Mouse (Mus musculus) myocyte (in vitro differentiated cells): Measurements from ENCODE around the gene Mad2l2. TPM values are rescaled to one million over a fixed set of nuclear protein-coding genes. Genes with fewer than 3 reads are reported as not detected.

ENCODE experiments used
- H3K27me3 ChIP-seq: one replicate; pipeline ENCODE4 v1.6.1; 2011; ENCODE audit not compliant: control insufficient read depth, insufficient read depth, insufficient read length
- H3K36me3 ChIP-seq: one replicate; pipeline ENCODE4 v1.6.1; 2011; ENCODE audit not compliant: control insufficient read depth, insufficient read depth
- H3K4me2 ChIP-seq: one replicate; pipeline ENCODE4 v1.6.1; 2011; ENCODE audit warnings: low read depth, control low read depth
- H3K4me3 ChIP-seq: one replicate; pipeline ENCODE4 v1.5.1; 2011; ENCODE audit warnings: mild to moderate bottlenecking, control low read depth, moderate library complexity
- H3K79me2 ChIP-seq: one replicate; pipeline ENCODE4 v1.6.1; 2011; ENCODE audit not compliant: control insufficient read depth, insufficient read depth
- H3ac ChIP-seq: one replicate; pipeline ENCODE4 v1.6.1; 2011; ENCODE audit not compliant: control insufficient read depth, insufficient read length
- CEBPB ChIP-seq: IDR thresholded peaks from 2 replicates; pipeline ENCODE4 v1.6.1; 2011; ENCODE audit warnings: mild to moderate bottlenecking, moderate library complexity; ENCODE audit not compliant: poor library complexity, insufficient read depth, severe bottlenecking
- E2F4 ChIP-seq: IDR thresholded peaks from one replicate; pipeline ENCODE4 v1.6.1; 2011; ENCODE audit warnings: mild to moderate bottlenecking, control low read depth, moderate library complexity; ENCODE audit not compliant: insufficient read depth
- MAX ChIP-seq: IDR thresholded peaks from one replicate; pipeline ENCODE4 v1.6.1; 2011; ENCODE audit warnings: low read depth, mild to moderate bottlenecking, control low read depth
- MYOD1 ChIP-seq, 3 experiments: IDR thresholded peaks; one replicate each; pipeline ENCODE4 v1.6.1; 2011; ENCODE audit warnings: control low read depth in 2 of 3, low read depth in 2 of 3, mild to moderate bottlenecking in 2 of 3, moderate library complexity in 1 of 3; ENCODE audit not compliant: insufficient read length in 2 of 3, control insufficient read depth in 1 of 3
- MYOG ChIP-seq, 3 experiments: IDR thresholded peaks; one replicate each; pipeline ENCODE4 v1.6.1; 2011; ENCODE audit warnings: control low read depth in 2 of 3, low read depth in 2 of 3, mild to moderate bottlenecking in 2 of 3; ENCODE audit not compliant: insufficient read length in 2 of 3, control insufficient read depth in 1 of 3, insufficient read depth in 1 of 3
- POLR2A ChIP-seq: IDR thresholded peaks from one replicate; pipeline ENCODE4 v1.6.1; 2011; ENCODE audit warnings: low read depth, mild to moderate bottlenecking, control low read depth, moderate library complexity; ENCODE audit not compliant: insufficient read length
- POLR2AphosphoS2 ChIP-seq: IDR thresholded peaks from one replicate; pipeline ENCODE4 v1.6.1; 2011; ENCODE audit warnings: low read depth, control low read depth; ENCODE audit not compliant: insufficient read length
- REST ChIP-seq: IDR thresholded peaks from one replicate; pipeline ENCODE4 v1.6.1; 2011; ENCODE audit warnings: mild to moderate bottlenecking, control low read depth, moderate library complexity; ENCODE audit not compliant: insufficient read depth, insufficient read length
- SRF ChIP-seq: IDR thresholded peaks from one replicate; pipeline ENCODE4 v1.6.1; 2011; ENCODE audit warnings: low read depth; ENCODE audit not compliant: control insufficient read depth, insufficient read length
- TCF12 ChIP-seq: IDR thresholded peaks from one replicate; pipeline ENCODE4 v1.6.1; 2011; ENCODE audit warnings: mild to moderate bottlenecking, control low read depth; ENCODE audit not compliant: poor library complexity, insufficient read depth, severe bottlenecking
- TCF3 ChIP-seq: IDR thresholded peaks from one replicate; pipeline ENCODE4 v1.6.1; 2011; ENCODE audit warnings: low read depth, control low read depth; ENCODE audit not compliant: insufficient read length
- USF1 ChIP-seq: IDR thresholded peaks from one replicate; pipeline ENCODE4 v1.6.1; 2011; ENCODE audit warnings: low read depth, mild to moderate bottlenecking, control low read depth, moderate library complexity
- polyA plus RNA-seq: library from polyadenylated mRNA; unstranded; fragments of >200 nt; fragmentation: generic; extraction: Trizol; gene quantifications from one replicate; pipeline ENCODE4 v1.2.1, GENCODE M21; 2012; ENCODE audit warnings: missing spikeins

The Mad2l2 gene
- polyA plus RNA-seq, 1 experiment = 31.0 TPM

- TF ChIP-seq MYOD1 (IDR thresholded peaks at IDR 0.05; ENCODE audit: control insufficient read depth in 1 of 3, insufficient read length in 2 of 3, low read depth in 2 of 3) (no peak), MYOG (IDR thresholded peaks at IDR 0.05; ENCODE audit: control insufficient read depth in 1 of 3, insufficient read depth in 1 of 3, insufficient read length in 2 of 3, low read depth in 2 of 3) (no peak), POLR2A (no peak), TCF12 (no peak), E2F4 (no peak), REST (no peak), CEBPB (no peak), SRF (no peak)
- no peak overlapping the region for H3ac ChIP-seq
- peaks cover 37% of the 10 kb centered on the region for H3K27me3 ChIP-seq
- H3K36me3 ChIP-seq = no peaks in the 10 kb centered on the region
- no peak overlapping the region for H3K4me2 ChIP-seq
- no peak overlapping the region for H3K4me3 ChIP-seq
- H3K79me2 ChIP-seq = no peaks in the 10 kb centered on the region
Observed at GRCm38 (mm10) chr4:148131497-148132081, 1.4 kb downstream of the Mad2l2 start.

- Histone ChIP-seq H3K36me3 (no peaks in the 10 kb centered on the region), H3K27me3 (peaks cover 30% of the 10 kb centered on the region), H3K79me2 (no peaks in the 10 kb centered on the region), H3ac (no peak overlapping the region), H3K4me2 (no peak overlapping the region), H3K4me3 (no peak overlapping the region)
- TF ChIP-seq MYOD1 (IDR thresholded peaks at IDR 0.05; ENCODE audit: control insufficient read depth in 1 of 3, insufficient read length in 2 of 3, low read depth in 2 of 3) = no peak
- no peak for TF ChIP-seq CEBPB
- TF ChIP-seq TCF12 = no peak
- TF ChIP-seq MYOG (IDR thresholded peaks at IDR 0.05; ENCODE audit: control insufficient read depth in 1 of 3, insufficient read depth in 1 of 3, insufficient read length in 2 of 3, low read depth in 2 of 3) = no peak
- TF ChIP-seq POLR2A = no peak
- no peak for TF ChIP-seq USF1
- no peak for TF ChIP-seq MAX
- TF ChIP-seq POLR2AphosphoS2 = no peak
- TF ChIP-seq TCF3 = no peak
- no peak for TF ChIP-seq SRF
- no peak for TF ChIP-seq REST
- no peak for TF ChIP-seq E2F4
Observed at GRCm38 (mm10) chr4:148134988-148135387, 4.8 kb downstream of the Mad2l2 start.

GRCm38 (mm10) chr4:148137503-148137902 is 7.3 kb downstream of the Mad2l2 start:
- H3ac ChIP-seq = no peak overlapping the region
- no peaks in the 10 kb centered on the region for H3K36me3 ChIP-seq
- no peak overlapping the region for H3K4me3 ChIP-seq
- no peaks in the 10 kb centered on the region for H3K79me2 ChIP-seq
- H3K27me3 ChIP-seq = peaks cover 13% of the 10 kb centered on the region
- H3K4me2 ChIP-seq = no peak overlapping the region
- no peak for TF ChIP-seq TCF12
- no peak for TF ChIP-seq TCF3
- TF ChIP-seq MYOD1 (IDR thresholded peaks at IDR 0.05; ENCODE audit: control insufficient read depth in 1 of 3, insufficient read length in 2 of 3, low read depth in 2 of 3) = no peak
- no peak for TF ChIP-seq CEBPB
- no peak for TF ChIP-seq POLR2AphosphoS2
- no peak for TF ChIP-seq SRF
- no peak for TF ChIP-seq E2F4
- TF ChIP-seq REST = no peak
- no peak for TF ChIP-seq MAX
- no peak for TF ChIP-seq MYOG (IDR thresholded peaks at IDR 0.05; ENCODE audit: control insufficient read depth in 1 of 3, insufficient read depth in 1 of 3, insufficient read length in 2 of 3, low read depth in 2 of 3)
- TF ChIP-seq USF1 = no peak
- no peak for TF ChIP-seq POLR2A

DNA sequence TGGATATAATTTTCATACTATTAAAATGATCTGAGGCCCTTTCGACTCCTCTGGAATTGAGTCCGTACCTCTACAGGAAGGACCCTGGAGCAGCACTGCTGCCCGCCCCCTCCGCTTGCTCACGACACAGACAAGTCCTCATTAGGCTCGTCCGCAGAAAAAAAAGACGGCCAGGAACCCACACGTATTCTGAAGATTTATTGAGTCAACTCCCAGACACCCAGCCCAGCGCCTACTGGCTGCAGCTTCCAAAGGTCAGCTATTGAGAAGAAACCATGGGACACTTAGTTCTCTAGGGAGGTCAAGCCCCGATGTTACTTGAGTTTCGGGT is 9.5 kb downstream of the Mad2l2 start:
- TF ChIP-seq POLR2AphosphoS2 = no peak
- no peak for TF ChIP-seq MYOD1 (IDR thresholded peaks at IDR 0.05; ENCODE audit: control insufficient read depth in 1 of 3, insufficient read length in 2 of 3, low read depth in 2 of 3)
- TF ChIP-seq REST = no peak
- peak overlapping the region; percentile 76 for H3K4me3 ChIP-seq
- no peak overlapping the region for H3ac ChIP-seq
- H3K4me2 ChIP-seq = peak overlapping the region; percentile 91
- peaks cover 9% of the 10 kb centered on the region for H3K27me3 ChIP-seq
- H3K36me3 ChIP-seq = no peaks in the 10 kb centered on the region
- H3K79me2 ChIP-seq = no peaks in the 10 kb centered on the region

- TF ChIP-seq MYOD1 (IDR thresholded peaks at IDR 0.05; ENCODE audit: control insufficient read depth in 1 of 3, insufficient read length in 2 of 3, low read depth in 2 of 3) (no peak), TCF3 (no peak), POLR2A (peak; percentile 73), CEBPB (no peak), POLR2AphosphoS2 (peak; percentile 32), MAX (no peak), TCF12 (no peak), SRF (no peak), E2F4 (no peak), REST (no peak), MYOG (IDR thresholded peaks at IDR 0.05; ENCODE audit: control insufficient read depth in 1 of 3, insufficient read depth in 1 of 3, insufficient read length in 2 of 3, low read depth in 2 of 3) (no peak), USF1 (no peak)
- no peaks in the 10 kb centered on the region for H3K36me3 ChIP-seq
- H3K4me2 ChIP-seq = peak overlapping the region; percentile 91
- peak overlapping the region; percentile 76 for H3K4me3 ChIP-seq
- H3K79me2 ChIP-seq = no peaks in the 10 kb centered on the region
- peaks cover 5% of the 10 kb centered on the region for H3K27me3 ChIP-seq
- no peak overlapping the region for H3ac ChIP-seq
Observed at GRCm38 (mm10) chr4:148140098-148141011, 10.2 kb downstream of the Mad2l2 start.
